Mouse (Mus musculus) hindlimb bud, embryonic 11.5 days (tissue): ENCODE data around the gene Fam187a.
A peak's percentile ranks its signal among the peaks of the same experiment; 100 is the strongest.

Experiments used
- DNase-seq: peaks from one replicate; pipeline ENCODE4 v3.0.0-alpha.2; 2012; ENCODE audit warnings: low read depth, low spot score; ENCODE audit errors: extremely low spot score

The Fam187a gene

GRCm38 (mm10) chr11:102893015-102893651 lies 8.2 kb downstream of the Fam187a start:
- DNase-seq = peak; percentile 46

- no peak for DNase-seq
Measured at GRCm38 (mm10) chr11:102894716-102895115, 9.7 kb downstream of the Fam187a start.

- DNase-seq = no peak
Measured at GRCm38 (mm10) chr11:102895779-102896178, 10.8 kb downstream of the Fam187a start.

GRCm38 (mm10) chr11:102896641-102897040 lies 11.7 kb downstream of the Fam187a start:
- DNase-seq = no peak

- no peak for DNase-seq
Measured at GRCm38 (mm10) chr11:102898408-102898807, 13.4 kb downstream of the Fam187a start.

- peak; percentile 91 for DNase-seq
Measured at GRCm38 (mm10) chr11:102900763-102901162, 15.8 kb downstream of the Fam187a start, which contains the start of gene Gfap. TSS of gene Gfap (minus strand) at chr11:102900912.

- no peak for DNase-seq
Measured at GRCm38 (mm10) chr11:102901199-102901598, 16.2 kb downstream of the Fam187a start.

- DNase-seq = no peak
Measured at GRCm38 (mm10) chr11:102902107-102902506, 17.1 kb downstream of the Fam187a start.

- no peak for DNase-seq
Measured at GRCm38 (mm10) chr11:102903654-102904053, 18.7 kb downstream of the Fam187a start.

- DNase-seq = no peak
Measured at GRCm38 (mm10) chr11:102911376-102911775, 26.4 kb downstream of the Fam187a start.

GRCm38 (mm10) chr11:102915380-102915779 lies 30.4 kb downstream of the Fam187a start:
- DNase-seq = no peak

GRCm38 (mm10) chr11:102918077-102918476 lies 33.1 kb downstream of the Fam187a start:
- no peak for DNase-seq

- DNase-seq = no peak
Measured at GRCm38 (mm10) chr11:102921491-102921890, 36.5 kb downstream of the Fam187a start.

- DNase-seq = peak; percentile 94
Measured at GRCm38 (mm10) chr11:102924557-102925350, 39.8 kb downstream of the Fam187a start, which contains the start of gene Kif18b. TSS of gene Kif18b (minus strand) at chr11:102925124.

GRCm38 (mm10) chr11:102925351-102925717 lies 40.4 kb downstream of the Fam187a start:
- DNase-seq = no peak

- DNase-seq = no peak
Measured at GRCm38 (mm10) chr11:102930672-102931071, 45.7 kb downstream of the Fam187a start.

GRCm38 (mm10) chr11:102936272-102936671 lies 51.3 kb downstream of the Fam187a start:
- DNase-seq = no peak
